Mouse (Mus musculus): ENCODE measurements around the gene Pik3ap1.

Pik3ap1 gene

GRCm38 (mm10) chr19:41270906-41271305 lies 114.0 kb downstream of the Pik3ap1 start:
- DNase-seq: no peak

- peak; percentile 18 to 37 for DNase-seq
Measured at GRCm38 (mm10) chr19:41270151-41270727, 114.7 kb downstream of the Pik3ap1 start.

- DNase-seq: no peak
Measured at GRCm38 (mm10) chr19:41266251-41266901, 118.5 kb downstream of the Pik3ap1 start.

- no peak for DNase-seq
Measured at GRCm38 (mm10) chr19:41264331-41264799, 120.5 kb downstream of the Pik3ap1 start.

- DNase-seq: peak; percentile 91 to 94
Measured at GRCm38 (mm10) chr19:41263630-41264295, 121.1 kb downstream of the Pik3ap1 start, which contains the start of gene Tm9sf3. Tm9sf3 (minus strand) TSS chr19:41263997.

GRCm38 (mm10) chr19:41262712-41263629 lies 121.9 kb downstream of the Pik3ap1 start:
- peak; percentile 79 to 85 for DNase-seq

- no peak for DNase-seq
Measured at GRCm38 (mm10) chr19:41260736-41261135, 124.2 kb downstream of the Pik3ap1 start.

GRCm38 (mm10) chr19:41259256-41259655 lies 125.6 kb downstream of the Pik3ap1 start:
- no peak for DNase-seq

- peak; percentile 31 to 61 for DNase-seq
Measured at GRCm38 (mm10) chr19:41258707-41259106, 126.2 kb downstream of the Pik3ap1 start.

GRCm38 (mm10) chr19:41254584-41254983 lies 130.3 kb downstream of the Pik3ap1 start:
- peak; percentile 13 to 58 for DNase-seq

- peak; percentile 13 to 27 for DNase-seq
Measured at GRCm38 (mm10) chr19:41248968-41249367, 135.9 kb downstream of the Pik3ap1 start.

GRCm38 (mm10) chr19:41248271-41248670 lies 136.6 kb downstream of the Pik3ap1 start:
- no peak for DNase-seq

- no peak for DNase-seq
Measured at GRCm38 (mm10) chr19:41246271-41246670, 138.6 kb downstream of the Pik3ap1 start.

GRCm38 (mm10) chr19:41244581-41244980 lies 140.3 kb downstream of the Pik3ap1 start:
- DNase-seq: peak in 1 of 2 experiments; percentile 45

- no peak for DNase-seq
Measured at GRCm38 (mm10) chr19:41241997-41242396, 142.9 kb downstream of the Pik3ap1 start.

GRCm38 (mm10) chr19:41233698-41234097 lies 151.2 kb downstream of the Pik3ap1 start:
- DNase-seq: no peak

All from lung, postnatal 4 days (tissue).